Mouse (Mus musculus): Measurements from ENCODE around the gene Runx1.

The Runx1 gene

DNA sequence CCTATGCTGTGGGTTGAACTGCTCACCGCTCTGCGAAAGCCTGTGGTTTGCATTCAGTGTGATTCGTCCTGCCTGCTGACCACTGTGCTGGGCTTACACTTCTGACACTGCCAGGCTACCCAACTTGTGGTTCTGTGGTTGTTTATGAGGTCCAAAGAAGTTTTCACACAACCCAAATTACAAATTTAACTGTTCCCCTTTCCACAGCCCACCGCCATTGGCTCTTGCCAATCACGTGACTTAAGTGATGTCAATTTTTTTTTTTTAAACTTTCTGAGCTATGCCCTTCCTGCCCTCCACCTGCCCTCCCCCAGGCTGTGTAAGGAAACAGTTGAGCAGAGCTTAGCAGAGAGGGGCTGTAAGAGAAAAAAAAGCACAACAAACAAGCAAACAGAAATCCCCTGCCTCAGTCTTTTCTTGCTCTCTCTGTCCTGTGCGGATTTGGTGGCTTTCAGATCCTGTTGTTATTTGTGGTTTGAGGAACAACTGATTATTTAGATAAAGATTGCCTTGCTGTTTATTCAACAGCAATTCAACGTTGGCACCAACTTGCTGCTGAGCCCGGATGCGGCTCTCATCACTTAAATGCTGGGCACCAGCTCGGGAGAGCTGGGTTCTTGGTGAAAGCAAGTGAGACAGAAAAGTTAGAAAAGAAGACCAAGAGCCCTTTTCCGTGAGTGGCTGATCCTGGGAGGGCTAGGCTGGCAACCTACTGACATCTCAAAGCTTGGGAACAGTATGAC lies at the start of gene Runx1:
Runx1 (minus strand) TSS at position 242 of the 743 bp plus-strand sequence.
- DNase-seq, result peak; percentile 84

DNA sequence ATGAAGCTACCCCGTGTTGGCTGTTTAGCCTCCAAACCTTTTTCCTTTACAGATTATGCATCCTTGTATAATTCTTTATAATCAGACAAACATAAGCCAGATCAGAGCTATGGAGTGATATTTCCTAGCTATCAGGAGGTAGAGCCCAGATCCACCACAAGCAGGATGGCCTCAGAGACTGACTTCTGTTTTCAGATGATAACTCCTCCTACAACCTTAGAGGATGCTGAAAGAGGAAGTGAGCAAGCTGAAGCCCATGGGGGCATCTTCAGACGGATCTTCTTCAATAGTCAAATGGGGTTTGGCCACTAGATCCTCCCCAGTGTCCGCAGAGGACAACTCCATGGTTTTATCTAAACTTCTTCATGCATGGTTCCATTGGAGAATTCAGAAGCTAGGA lies 48.1 kb upstream of the Runx1 start:
- no peak for DNase-seq

DNA sequence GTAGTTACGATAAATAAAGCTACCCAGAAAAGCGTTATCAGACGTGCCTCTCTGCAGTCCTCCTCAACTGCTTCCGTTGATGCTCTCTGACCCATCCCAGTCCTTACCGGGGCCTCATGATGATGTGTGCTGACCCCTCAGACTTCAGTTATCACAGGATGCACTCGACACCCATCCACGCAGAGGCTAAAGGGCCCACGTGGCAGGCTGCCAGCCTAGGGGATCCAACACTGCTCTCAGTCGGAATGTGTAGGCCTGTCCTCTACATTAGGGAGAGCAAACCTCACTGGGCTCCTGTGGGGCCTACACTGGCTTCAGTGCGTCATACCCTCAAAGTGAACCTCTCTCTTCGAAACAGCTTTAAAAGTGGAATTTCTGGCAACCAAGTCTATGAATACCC lies 45.8 kb upstream of the Runx1 start:
- DNase-seq, result no peak

DNA sequence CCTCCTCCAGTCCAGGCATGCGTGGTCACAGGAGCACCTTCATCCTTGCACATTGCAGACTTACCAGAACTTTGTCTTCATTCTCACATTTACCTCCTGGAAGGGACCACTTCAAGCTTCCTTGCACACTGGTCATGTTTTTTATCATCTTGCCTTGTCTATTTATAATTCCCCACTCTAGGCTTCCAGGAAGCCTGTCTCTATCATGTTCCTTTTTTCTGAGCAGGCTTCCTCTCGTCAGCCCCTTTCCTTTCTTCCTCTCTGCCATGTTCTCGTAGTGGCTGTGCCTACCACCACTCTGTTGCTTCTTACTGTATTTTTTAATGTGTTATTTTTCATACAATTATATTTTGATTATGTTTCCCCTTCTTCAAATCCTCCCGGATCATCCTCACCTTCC lies 42.6 kb upstream of the Runx1 start:
- no peak for DNase-seq

DNA sequence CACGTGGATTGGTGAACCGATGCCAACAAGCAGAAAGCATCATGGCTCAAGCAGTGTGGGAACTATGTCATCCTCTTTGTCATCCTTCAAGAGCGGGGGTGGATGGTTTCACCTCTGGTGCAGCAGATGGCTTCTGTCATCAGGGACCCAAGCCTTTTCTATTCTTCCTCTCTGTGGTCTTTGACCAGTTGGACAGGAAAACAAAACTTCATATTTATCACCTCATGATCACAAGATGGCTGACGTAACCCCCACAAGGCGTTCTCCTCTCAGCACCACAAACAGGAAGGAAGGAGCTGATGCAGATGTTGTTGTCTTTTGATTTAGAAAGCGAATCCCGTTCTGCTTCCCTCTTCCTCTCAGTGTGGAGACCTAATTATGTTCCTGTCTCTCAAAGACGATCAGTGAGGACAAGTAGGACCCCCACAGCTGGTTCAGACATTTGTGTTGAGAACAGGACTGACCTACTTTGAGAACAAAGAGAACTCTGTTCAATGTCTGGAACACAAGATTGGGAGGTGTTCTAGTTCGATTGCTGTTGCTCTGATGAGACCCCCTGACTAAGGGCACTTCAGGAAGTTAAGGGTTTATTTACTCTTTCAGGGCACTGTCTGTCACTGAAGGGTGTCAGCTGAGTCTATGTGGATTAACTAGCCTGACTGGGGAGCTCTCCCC lies 41.4 kb upstream of the Runx1 start:
- DNase-seq, result peak; percentile 28

DNA sequence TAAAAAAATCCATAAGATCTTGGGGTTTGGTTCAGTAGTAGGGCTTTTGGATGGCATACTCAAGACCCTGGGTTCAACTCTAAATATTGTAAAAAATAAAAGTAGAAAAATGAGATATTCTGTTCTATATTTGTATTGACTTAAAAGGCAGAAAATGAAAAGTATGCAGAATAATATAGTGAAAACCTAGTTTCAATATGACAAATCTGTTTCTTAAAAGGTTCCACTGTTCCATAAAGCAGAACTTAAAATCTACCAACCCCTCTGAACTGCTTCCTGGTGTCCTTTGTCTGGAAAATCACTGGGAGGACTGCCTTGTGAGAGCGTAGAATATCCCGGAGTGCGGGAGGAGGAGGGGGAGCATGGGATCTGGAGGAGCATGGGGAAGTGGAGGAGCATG lies 39.4 kb upstream of the Runx1 start:
- no peak for DNase-seq

DNA sequence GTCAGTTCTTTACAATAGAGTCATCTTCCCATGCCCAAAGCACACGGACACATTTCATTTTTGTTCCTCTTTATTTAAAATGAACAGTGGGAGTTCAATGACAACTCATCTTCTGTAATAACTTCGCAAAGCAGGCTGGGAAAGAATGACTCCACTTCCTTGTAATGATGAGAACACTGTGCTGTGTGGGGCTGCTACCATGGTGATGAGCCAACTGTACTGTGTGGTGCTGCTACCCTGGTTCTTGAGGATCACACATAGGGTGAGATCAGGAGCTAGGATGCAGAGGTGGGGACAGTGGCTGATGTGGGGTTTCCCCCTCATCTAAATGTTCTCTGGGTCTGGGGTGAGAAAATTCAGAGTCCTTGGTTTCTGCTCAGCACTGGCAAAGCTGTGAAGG lies 38.2 kb upstream of the Runx1 start:
- DNase-seq, result no peak

DNA sequence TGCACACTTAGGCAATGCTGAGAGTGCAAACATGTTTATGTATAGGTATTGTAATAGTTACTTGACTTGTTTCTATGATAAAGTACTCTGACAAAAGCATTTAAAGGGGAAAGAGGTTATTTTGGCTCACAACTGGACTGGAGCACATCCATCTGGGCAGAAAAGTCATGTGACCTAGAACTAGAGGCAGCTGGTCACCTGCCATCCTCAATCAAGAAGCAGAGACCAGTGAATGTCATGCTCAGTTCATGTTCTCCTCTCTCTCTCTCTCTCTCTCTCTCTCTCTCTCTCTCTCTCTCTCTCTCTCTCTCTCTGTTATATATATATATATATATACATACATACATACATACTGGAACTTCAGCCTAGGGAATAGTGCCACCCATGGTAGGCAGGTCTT lies 37.2 kb upstream of the Runx1 start:
- DNase-seq, result no peak

DNA sequence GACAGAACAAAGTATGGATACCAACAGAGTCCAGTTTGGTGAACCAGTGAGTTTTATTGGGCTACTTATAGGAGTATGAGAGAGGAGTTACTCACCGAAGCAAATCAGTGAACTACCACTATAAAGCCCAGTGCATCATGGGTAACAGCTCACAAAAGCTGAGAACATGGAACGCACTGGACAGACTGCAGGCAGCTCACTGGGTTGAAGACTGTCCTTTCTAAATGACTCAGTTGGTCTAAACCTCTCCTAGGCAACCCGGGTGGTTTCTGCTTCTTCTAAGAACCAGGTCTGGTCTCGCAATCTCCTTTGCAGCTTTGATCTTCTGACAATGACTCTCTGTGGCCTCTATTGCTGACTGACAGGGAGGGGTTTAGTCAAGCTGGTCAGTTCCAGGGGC lies 36.5 kb upstream of the Runx1 start:
- DNase-seq, result no peak

DNA sequence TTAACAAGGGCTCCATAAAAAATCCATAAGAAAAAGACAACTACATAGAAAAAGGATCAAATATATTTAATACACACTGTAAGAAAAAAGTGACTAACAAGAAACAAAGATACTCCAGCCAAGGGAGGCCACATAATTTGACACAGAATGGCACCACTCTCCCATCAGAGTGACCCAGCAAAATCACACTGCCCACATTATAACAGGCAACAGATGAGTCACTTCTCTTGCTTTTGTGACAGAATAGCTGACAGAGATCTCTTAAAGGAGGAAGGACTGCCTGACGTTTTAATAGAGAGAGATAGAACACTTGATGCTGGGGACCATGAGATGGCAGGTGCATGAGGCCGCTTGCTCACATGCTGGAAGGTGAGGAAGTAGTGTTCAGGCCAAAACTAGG lies 35.6 kb upstream of the Runx1 start:
- DNase-seq, result no peak

DNA sequence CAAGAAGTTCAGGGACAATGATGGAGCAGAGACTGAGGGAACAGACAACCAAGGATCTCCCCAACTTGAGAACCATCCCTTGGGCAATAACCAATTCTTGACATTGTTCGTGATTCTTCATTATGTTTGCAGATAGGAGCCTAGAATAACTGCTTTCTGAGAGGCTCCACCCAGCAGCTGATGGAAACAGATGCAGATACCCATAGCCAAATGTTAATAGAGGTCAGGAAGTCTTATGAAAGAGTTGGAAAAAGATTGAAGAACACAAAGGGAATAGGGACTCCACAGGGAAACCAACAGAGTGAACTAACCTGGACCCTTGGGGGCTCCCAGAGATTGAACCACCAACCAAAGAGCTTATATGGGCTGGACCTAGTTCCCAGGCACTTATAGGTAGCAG lies 34.7 kb upstream of the Runx1 start:
- DNase-seq, result no peak

DNA sequence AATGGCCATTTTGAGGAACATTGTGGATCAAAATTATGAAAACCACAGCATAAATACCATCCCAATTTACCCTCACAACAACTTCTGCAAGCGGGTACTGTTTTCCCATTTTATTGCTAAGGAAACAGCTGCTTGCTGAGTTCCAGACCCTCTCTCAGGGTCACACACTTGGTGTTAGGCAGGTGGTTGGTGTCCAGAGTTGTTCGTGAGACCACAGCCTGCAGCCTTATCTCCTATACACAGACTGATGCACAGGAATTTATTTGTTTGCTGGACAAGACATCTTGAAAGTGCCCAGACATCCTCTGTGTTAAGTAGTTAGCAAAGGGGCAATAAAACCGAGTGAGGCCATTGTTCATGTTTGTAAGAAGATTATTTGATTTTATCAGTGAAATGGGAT lies 30.8 kb upstream of the Runx1 start:
- no peak for DNase-seq

DNA sequence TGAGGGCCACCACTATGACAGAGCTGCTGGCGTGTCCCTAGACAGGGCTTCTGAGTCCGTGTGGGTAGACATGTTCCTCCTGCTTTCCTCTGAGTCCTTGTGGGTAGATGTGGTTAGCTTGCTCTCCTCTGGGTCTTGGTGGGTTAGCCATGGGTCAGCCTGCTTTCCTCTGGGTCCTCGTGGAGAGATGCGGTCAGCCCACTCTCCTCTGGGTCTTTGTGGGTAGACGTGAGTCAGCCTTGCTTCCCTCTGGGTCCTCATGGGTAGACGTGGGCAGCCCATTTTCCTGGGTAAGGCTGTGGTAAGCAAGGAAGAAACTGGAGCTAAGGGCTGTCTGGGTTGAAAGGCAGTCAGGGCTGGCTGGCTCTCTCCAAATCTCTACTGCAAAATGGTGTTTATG lies 26.3 kb upstream of the Runx1 start:
- no peak for DNase-seq

DNA sequence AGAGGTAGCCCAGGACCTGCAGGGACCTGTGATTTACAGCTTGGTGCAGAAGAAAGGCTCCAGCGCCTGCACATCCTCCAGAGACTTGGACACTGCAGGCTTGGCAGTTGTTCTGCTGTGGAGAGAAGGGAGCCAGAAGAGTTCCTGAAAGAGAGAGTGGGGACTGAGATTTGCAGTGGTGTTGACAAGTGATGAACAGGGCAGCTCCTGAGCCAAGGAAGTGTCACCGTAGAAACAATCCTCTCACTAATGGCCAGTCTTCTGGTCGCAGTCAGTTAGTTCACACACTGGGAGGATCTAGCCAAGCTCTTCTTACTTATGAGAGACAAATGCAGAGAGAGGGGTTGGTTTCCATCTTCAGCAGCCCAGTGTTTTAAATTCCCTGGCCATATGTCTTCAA lies 24.5 kb upstream of the Runx1 start:
- no peak for DNase-seq

DNA sequence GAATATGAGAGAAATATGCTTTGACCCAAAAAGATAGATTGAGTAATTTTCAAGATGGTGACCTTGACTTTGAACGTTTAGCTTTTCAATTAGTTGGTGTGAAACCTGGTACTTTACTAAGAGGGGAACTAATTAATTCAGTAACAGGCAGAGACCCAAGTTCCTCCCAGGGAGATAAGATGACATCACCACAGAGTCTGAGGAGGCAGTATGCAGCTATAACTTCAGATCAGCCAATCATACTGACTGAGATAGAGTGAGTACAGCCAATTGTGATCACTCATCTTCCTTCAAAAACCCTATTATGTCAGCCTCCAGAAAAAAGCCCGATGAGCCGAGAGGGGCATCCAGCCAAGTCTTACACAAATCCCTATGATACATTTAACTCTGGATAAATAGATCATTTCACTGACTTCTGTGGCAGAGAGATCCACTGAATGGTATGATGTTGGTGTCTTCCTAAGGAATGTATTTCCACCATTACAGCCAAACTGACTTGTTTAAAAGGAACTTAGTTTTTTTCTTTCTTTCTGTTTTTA lies 21.9 kb upstream of the Runx1 start:
- DNase-seq, result no peak

DNA sequence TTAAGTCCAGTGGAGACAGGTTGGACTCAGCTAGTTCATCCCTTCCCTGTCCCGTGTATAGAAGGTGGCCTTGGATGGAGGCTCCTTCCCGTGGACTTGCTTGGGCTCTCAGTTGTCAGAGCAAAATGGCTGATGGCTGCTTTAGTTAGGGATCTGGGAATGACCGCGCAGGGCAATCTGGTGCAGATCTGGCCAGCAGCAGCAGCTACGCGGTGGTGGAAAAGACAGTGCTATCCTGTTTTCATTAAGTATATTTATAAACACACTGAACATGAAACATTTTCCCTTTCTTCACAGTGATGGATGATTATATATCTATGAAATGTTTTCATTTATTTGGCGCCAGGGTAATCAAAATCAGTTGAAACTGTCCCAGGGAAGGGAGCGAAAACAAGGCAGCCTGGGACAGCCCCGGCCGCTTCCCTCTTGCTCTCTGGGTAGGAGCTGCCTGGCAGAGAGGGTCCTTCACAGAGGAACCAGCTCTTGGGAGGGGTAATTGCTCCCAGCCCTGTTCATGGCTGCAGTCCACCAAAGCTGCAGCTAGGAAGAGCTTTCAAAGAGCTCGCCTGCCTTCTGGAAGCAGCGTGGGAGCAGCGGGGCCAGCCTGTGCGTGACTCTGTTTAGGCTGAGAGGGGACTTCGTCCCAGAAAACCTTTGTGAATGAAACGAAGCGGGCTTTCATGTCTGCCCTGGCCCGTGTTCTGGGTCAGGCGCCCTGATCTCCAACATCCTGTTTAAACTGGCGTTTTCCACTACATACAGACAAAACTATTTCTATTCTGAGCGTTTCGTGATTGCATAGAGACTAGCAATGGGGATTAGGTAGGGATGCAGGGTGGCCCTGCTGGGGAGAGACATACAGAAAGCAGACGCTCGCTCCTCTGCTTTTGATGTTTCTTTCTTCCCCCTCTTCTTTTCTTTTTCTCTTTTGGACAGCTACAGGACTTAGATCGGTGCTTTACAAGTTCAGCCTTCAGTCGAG lies 19.6 kb upstream of the Runx1 start:
- no peak for DNase-seq

DNA sequence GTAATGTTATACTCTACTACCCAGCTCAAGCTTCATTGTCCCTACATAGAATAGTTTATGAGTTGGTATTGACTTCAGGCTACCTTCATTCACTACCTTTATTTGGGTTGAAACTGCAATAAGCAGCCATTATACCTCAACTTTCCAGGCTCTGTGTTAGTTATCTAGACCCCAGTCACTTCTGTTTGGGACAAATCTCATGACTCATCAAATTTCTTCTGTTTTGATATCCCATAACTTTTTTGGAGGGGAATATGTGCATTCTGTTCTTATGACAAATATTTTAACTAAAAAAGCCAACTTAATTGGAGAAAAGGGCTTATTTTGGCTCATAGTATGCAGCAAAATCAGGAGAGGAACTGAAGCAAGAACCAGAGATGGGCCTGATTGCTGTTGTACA lies 12.8 kb upstream of the Runx1 start:
- no peak for DNase-seq

DNA sequence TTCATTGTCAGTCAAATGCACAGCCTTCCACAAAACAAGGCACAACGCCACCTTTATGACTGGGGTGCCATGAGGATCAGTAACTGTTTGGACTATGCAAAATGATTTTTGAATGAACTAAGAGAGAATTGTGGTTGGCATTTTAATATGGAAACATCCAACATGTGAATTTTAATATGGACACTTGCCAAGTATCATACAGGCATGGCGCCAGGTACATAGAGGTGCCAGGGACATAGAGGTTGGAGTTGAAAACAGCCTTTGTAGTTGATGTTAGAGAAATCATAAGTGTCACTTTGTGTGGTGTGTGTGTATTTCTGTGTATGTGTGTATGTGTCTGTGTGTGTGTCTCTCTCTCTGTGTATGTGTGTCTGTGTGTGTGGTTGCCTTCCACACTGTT lies 5.4 kb upstream of the Runx1 start:
- DNase-seq, result no peak

DNA sequence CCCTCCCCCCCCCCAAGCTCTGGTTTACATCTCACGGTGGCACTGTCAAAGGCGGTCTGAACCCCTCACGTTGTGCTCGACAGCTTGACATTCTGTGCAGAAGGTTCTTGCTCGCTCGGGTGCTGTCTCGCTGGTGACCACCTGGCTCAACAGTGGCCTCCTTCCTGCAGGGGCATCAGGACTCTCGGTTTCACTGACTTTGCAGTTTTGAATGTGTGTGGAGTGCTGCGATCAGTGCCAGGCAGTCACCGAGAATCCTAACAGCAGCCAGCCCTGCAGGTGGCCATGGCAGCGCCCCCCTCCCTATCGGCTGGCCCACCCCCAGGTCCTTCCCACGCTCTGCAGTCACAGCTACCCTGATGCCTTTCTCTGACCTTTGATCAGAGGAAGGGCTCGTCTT lies 4.5 kb upstream of the Runx1 start:
- DNase-seq, result no peak

DNA sequence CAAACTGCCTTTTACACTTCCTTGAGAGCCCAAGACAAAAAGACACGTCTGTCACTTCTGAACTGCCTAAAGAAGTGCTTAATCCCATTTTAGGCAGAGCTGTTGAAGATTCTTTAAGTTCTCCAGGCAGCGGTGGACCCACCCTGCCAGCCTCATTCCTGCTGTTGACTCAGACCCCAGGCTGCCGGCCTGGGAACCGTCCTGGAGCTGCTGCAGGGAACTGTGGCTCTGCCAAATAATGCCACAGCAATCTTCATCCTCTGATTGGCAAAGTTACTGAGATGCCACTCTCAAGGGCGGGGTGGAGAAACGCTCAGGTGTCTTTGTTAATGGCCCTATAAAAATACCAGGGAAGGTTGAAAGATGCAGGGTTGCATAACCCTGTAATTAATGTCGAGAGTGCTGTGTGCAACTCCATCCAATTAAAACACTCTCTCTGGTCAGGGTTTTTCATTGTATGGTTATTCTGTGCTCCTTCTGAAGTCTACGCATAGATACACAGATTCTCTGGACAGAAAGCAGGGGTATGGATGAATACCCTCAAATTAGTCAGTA lies 2.4 kb upstream of the Runx1 start:
- DNase-seq, result no peak

DNA sequence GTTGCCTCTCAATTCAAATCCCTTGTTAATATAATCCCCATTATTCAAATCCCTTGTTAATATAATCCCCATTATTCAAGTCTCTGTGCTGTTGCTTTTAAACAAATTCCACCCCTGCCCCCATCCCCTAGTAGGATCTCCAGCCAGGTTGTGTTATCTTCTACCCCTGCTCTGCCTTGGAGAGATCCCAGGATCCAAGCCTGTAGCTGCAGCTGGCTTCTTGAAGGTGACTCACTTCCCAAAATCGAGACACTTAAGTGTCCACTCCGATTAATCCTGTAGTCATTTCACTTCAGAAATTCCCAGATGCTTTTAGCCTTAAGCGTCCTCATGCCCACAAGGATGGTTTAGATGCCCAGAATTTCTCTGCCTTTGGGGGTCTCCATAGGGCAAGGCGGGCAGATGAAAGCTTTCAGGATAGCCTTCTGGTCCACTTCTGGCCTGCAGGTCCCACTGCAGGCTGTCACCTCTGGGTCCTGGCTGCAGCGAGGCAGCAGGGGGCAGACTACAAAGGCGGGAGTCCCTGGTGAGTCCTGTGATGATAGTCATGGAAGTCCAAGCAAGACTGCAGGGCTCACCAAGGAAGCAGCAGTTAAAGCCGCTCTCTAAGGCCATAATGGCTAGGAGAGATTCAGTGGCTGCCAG lies 1.8 kb upstream of the Runx1 start:
- DNase-seq, result peak; percentile 72

DNA sequence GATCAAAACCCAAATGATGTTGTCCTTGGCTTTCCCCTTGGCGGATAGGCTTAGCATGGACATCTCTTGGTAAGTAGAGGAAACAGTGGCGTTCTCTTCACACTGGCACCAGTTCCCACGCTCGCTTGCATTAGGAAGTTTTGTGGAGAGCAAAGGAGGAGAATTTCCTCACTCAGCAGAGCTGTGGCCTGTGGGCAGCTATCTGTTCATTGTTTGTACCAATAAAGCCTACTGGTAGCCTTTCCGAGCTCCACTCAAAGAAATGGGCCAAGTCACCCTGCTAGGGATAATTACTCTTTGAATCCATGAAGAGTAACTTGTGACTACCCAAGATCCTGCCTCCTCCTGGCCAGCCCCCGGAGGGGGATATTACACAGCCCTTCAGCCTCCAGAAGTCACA lies 734 bp upstream of the Runx1 start:
- DNase-seq, result no peak

All from thymus, postnatal 25 days (tissue).